Comparison of ENCODE assay signal across 25 mouse cellular contexts in the genomic region with DNA sequence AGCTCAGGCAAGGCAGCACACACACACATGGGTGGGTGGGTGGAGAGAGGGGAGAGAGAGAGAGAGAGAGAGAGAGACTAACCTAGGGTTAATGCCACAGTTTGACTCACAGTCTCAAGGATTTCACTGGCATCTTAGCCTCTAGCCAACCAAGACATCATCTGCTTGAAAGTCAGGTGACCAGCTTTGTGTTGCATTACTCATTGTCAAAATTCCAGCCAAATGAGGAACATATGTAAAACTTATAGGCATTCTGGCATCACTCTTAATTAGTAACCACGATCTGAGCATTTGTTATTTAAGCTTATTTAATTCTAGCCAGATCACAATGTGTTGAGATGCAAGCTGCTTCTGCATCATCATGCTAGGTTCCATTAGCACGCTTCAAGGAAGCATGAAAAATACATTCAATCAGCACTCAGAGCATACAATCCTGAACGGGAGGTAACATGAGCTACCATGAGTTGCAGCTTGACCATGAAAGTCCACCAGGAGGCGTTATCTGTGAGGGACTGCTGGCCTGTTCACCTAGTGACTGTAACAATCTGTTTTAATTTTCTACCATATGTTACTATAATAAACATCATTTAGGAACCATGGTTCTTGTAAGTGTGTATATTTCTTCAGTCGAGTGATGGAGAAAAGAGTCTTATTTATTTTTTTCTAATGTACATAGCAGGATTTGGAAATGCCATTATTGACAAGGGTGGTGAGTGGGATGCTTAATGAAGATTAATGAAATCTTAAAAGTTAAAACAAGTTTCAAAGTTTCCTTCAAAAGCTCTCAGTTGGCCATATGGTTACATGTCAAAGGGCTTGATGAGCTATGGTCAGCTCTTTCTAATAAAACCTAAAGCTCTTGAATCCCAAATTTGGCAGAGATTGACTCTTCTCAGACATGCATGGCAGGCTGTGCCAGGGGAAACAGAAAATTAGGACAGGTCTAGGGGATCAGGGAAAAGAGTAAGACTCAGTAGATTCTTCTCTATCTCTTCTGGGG.
A peak's percentile ranks its signal among the peaks of the same experiment; 100 is the strongest.
DNase-seq lines count a peak whose midpoint lies in the region; ATAC-seq and TF ChIP-seq lines count a peak whose summit lies in the region.
"Had no signal": no experiment of that assay in that cellular context is flagged by ENCODE, and none has a peak within 500 bp of the region (broad histone marks: within the 10 kb centered on the region; RNA-seq: fewer than 3 reads in every experiment).

No protein-coding gene starts in this region.

- TF ChIP-seq CTCF in MEL (IDR thresholded peaks at IDR 0.05 in 2 of 3, conservative IDR thresholded peaks at IDR 0.05 in 1 of 3; ENCODE audit: control insufficient read depth in 1 of 3, insufficient read depth in 1 of 3, low read depth in 2 of 3, low read length in 3 of 3, poor library complexity in 1 of 3, severe bottlenecking in 1 of 3), result peak; percentile 5 to 8 (median 6); a peak in 1 of 6 replicates

- peak; percentile 38 for ATAC-seq in frontal cortex, adult (ENCODE audit: low TSS enrichment)
- ATAC-seq in heart, embryonic 11.5 days (replicated peaks; ENCODE audit: insufficient number of reproducible peaks, low FRiP score, low TSS enrichment), result no peak
- ATAC-seq: forebrain, embryonic 15.5 days; hindbrain, postnatal 0 days had no signal

- peak; percentile 18; the same call in 1 of the 2 replicates for TF ChIP-seq RAD21 in MEL (IDR thresholded peaks at IDR 0.05; ENCODE audit: low read depth, low read length)

- H3K9me3 ChIP-seq in MEL (replicated peaks; ENCODE audit: insufficient read depth, low read length), result no peaks in the 10 kb centered on the region
- H3K9me3 ChIP-seq in heart, embryonic 11.5 days (replicated peaks; ENCODE audit: control insufficient read depth, low read length), result no peaks in the 10 kb centered on the region
- H3K9me3 ChIP-seq: embryonic facial prominence, embryonic 10.5 days; forebrain, embryonic 15.5 days; heart, embryonic 10.5 days; heart, embryonic 15.5 days; hindbrain, embryonic 13.5 days had no signal

- TF ChIP-seq POLR2A in MEL (IDR thresholded peaks at IDR 0.05; ENCODE audit: control insufficient read depth in 1 of 2, insufficient read depth in 1 of 2, low read depth in 1 of 2, low read length in 2 of 2, poor library complexity in 1 of 2), result no peak

- H3K79me2 ChIP-seq in MEL (ENCODE audit: control insufficient read depth, insufficient read depth, low read length, poor library complexity), result no peaks in the 10 kb centered on the region

- H3K4me3 ChIP-seq in MEL (ENCODE audit: control insufficient read depth in 1 of 2, insufficient read depth in 1 of 2, low read depth in 2 of 2, low read length in 2 of 2), result no peak overlapping the region
- H3K4me3 ChIP-seq in heart, embryonic 11.5 days (ENCODE audit: low read depth, low read length), result no peak overlapping the region
- H3K4me3 ChIP-seq: embryonic facial prominence, embryonic 10.5 days; erythroblast, embryonic 14.5 days; forebrain, embryonic 15.5 days; gastrocnemius, adult 2 months; heart, embryonic 10.5 days; heart, embryonic 15.5 days; hindbrain, embryonic 13.5 days had no signal

- no peak overlapping the region for H3K9ac ChIP-seq in MEL (ENCODE audit: control insufficient read depth, low read depth, low read length, poor library complexity, severe bottlenecking)
- no peak overlapping the region for H3K9ac ChIP-seq in heart, embryonic 11.5 days (ENCODE audit: low read depth, low read length)
- H3K9ac ChIP-seq: forebrain, embryonic 15.5 days; heart, embryonic 15.5 days; hindbrain, embryonic 13.5 days had no signal

- H3K4me2 ChIP-seq in heart, embryonic 11.5 days, result no peak overlapping the region
- H3K4me2 ChIP-seq: forebrain, embryonic 15.5 days; heart, embryonic 15.5 days; hindbrain, embryonic 13.5 days had no signal

- no peaks in the 10 kb centered on the region for H3K27me3 ChIP-seq in MEL (ENCODE audit: control insufficient read depth in 1 of 2, insufficient read depth in 2 of 2, low read length in 2 of 2)
- H3K27me3 ChIP-seq in heart, embryonic 11.5 days (ENCODE audit: control insufficient read depth, insufficient read depth, low read length), result no peaks in the 10 kb centered on the region
- H3K27me3 ChIP-seq: forebrain, embryonic 15.5 days; heart, embryonic 15.5 days; hindbrain, embryonic 13.5 days had no signal

- H3K36me3 ChIP-seq in MEL (ENCODE audit: control insufficient read depth in 1 of 2, insufficient read depth in 2 of 2, low read length in 2 of 2), result no peaks in the 10 kb centered on the region
- no peaks in the 10 kb centered on the region for H3K36me3 ChIP-seq in heart, embryonic 11.5 days (ENCODE audit: control insufficient read depth, insufficient read depth, low read length)
- H3K36me3 ChIP-seq: embryonic facial prominence, embryonic 10.5 days; forebrain, embryonic 15.5 days; G1E; heart, embryonic 10.5 days; heart, embryonic 15.5 days; hindbrain, embryonic 13.5 days had no signal

- 70% methylated on average over 5 of the region's 5 CpGs for WGBS in heart, embryonic 11.5 days (ENCODE audit: insufficient replicate concordance)

- no peak overlapping the region for H3K27ac ChIP-seq in MEL (ENCODE audit: control insufficient read depth, low read depth, low read length)
- no peak overlapping the region for H3K27ac ChIP-seq in heart, embryonic 11.5 days (ENCODE audit: low read depth, low read length)
- H3K27ac ChIP-seq: embryonic facial prominence, embryonic 10.5 days; forebrain, embryonic 15.5 days; gastrocnemius, adult 2 months; heart, embryonic 10.5 days; heart, embryonic 15.5 days; hindbrain, embryonic 13.5 days; hindbrain, postnatal 0 days had no signal

- no peak for TF ChIP-seq EP300 in MEL (IDR thresholded peaks at IDR 0.05; ENCODE audit: low read depth in 1 of 2, low read length in 2 of 2)

- no peaks in the 10 kb centered on the region for H3K4me1 ChIP-seq in MEL (ENCODE audit: control insufficient read depth in 1 of 2, insufficient read depth in 2 of 2, low read length in 2 of 2)
- H3K4me1 ChIP-seq in heart, embryonic 11.5 days (ENCODE audit: control insufficient read depth, insufficient read depth, low read length), result no peaks in the 10 kb centered on the region
- H3K4me1 ChIP-seq: embryonic facial prominence, embryonic 10.5 days; forebrain, embryonic 15.5 days; heart, embryonic 10.5 days; heart, embryonic 15.5 days; hindbrain, embryonic 13.5 days had no signal

- DNase-seq in frontal cortex, postnatal 36 days (ENCODE audit: low spot score in 2 of 2), result no peak
- no peak for DNase-seq in MEL (ENCODE audit: low read depth, low spot score)
- DNase-seq in ZHBTc4 (ENCODE audit: low read depth, low spot score), result peak; percentile 6
- no peak for DNase-seq in cerebellum, postnatal 4 days (ENCODE audit: low spot score in 2 of 2)
- no peak for DNase-seq in gastrocnemius, adult 8-10 months (ENCODE audit: low spot score in 2 of 2)
- DNase-seq: adrenal gland, postnatal 14 days; cerebellum, adult 18-20 months; cerebellum, adult 9-11 months; cerebellum, postnatal 36 days; gastrocnemius, adult 2 months; gastrocnemius, postnatal 36 days; heart, adult 11 months; heart, postnatal 14 days; kidney, adult 11 months; kidney, adult 9 months had no signal

TF ChIP-seq in MEL, 35 proteins besides CTCF, POLR2A, EP300 and RAD21:
- TF ChIP-seq ELF1 (IDR thresholded peaks at IDR 0.05; ENCODE audit: low read depth, low read length) (no peak), SMC3 (IDR thresholded peaks at IDR 0.05; ENCODE audit: low read depth, low read length) (peak; percentile 44)
